Mouse (Mus musculus): ENCODE results near the gene Olfr1440. TPM values are rescaled to one million over a fixed set of nuclear protein-coding genes. Genes with fewer than 3 reads are reported as not detected.

Gene Olfr1440
- polyA plus RNA-seq, 1 experiment from 2014 or later: not detected

GRCm38 (mm10) chr19:12439581-12439980 is 52.5 kb downstream of the Olfr1440 start:
- no peaks in the 10 kb centered on the region for H3K9me3 ChIP-seq
- H3K27ac ChIP-seq: no peak overlapping the region
- no peak for DNase-seq (ENCODE audit: low spot score)
- no peaks in the 10 kb centered on the region for H3K4me1 ChIP-seq (replicated peaks)
- H3K27me3 ChIP-seq (ENCODE audit: insufficient read depth, poor library complexity, severe bottlenecking): no peaks in the 10 kb centered on the region
- 49% methylated on average over 1 of the region's 1 CpGs for WGBS
- no peaks in the 10 kb centered on the region for H3K36me3 ChIP-seq
- H3K4me3 ChIP-seq: no peak overlapping the region

GRCm38 (mm10) chr19:12440103-12440725 is 53.1 kb downstream of the Olfr1440 start:
- H3K9me3 ChIP-seq: no peaks in the 10 kb centered on the region
- DNase-seq (ENCODE audit: low spot score): no peak
- H3K4me3 ChIP-seq: no peak overlapping the region
- H3K36me3 ChIP-seq: no peaks in the 10 kb centered on the region
- H3K27me3 ChIP-seq (ENCODE audit: insufficient read depth, poor library complexity, severe bottlenecking): no peaks in the 10 kb centered on the region
- 71% methylated on average over 5 of the region's 5 CpGs for WGBS
- no peaks in the 10 kb centered on the region for H3K4me1 ChIP-seq (replicated peaks)
- no peak overlapping the region for H3K27ac ChIP-seq

- WGBS: 84% methylated on average over 4 of the region's 4 CpGs
- Histone ChIP-seq H3K27me3 (ENCODE audit: insufficient read depth, poor library complexity, severe bottlenecking) (no peaks in the 10 kb centered on the region), H3K9me3 (no peaks in the 10 kb centered on the region), H3K36me3 (no peaks in the 10 kb centered on the region), H3K4me3 (no peak overlapping the region), H3K4me1 (replicated peaks) (no peaks in the 10 kb centered on the region), H3K27ac (no peak overlapping the region)
- DNase-seq (ENCODE audit: low spot score): no peak
Measured at GRCm38 (mm10) chr19:12442560-12442959, 55.5 kb downstream of the Olfr1440 start.

- no peaks in the 10 kb centered on the region for H3K4me1 ChIP-seq (replicated peaks)
- H3K27me3 ChIP-seq (ENCODE audit: insufficient read depth, poor library complexity, severe bottlenecking): no peaks in the 10 kb centered on the region
- DNase-seq (ENCODE audit: low spot score): no peak
- H3K36me3 ChIP-seq: no peaks in the 10 kb centered on the region
- no peak overlapping the region for H3K4me3 ChIP-seq
- 86% methylated on average over 3 of the region's 3 CpGs for WGBS
- H3K27ac ChIP-seq: no peak overlapping the region
- no peaks in the 10 kb centered on the region for H3K9me3 ChIP-seq
Measured at GRCm38 (mm10) chr19:12445014-12445413, 57.9 kb downstream of the Olfr1440 start.

Other genes with a start within 250 kb of the Olfr1440 start
- not detected in 2 replicates for gene Olfr1555-ps1, start 217.2 kb upstream of the Olfr1440 start, polyA plus RNA-seq (2016; fragmentation: Nextera tagmentation; extraction: Ambion mirVana)
- gene Olfr1431, start 186.6 kb upstream of the Olfr1440 start, polyA plus RNA-seq (2016; fragmentation: Nextera tagmentation; extraction: Ambion mirVana): not detected in 2 replicates
- gene Olfr1432, start 154.7 kb upstream of the Olfr1440 start, polyA plus RNA-seq (2016; fragmentation: Nextera tagmentation; extraction: Ambion mirVana): not detected in 2 replicates
- gene Olfr262, start 145.6 kb upstream of the Olfr1440 start, polyA plus RNA-seq (2016; fragmentation: Nextera tagmentation; extraction: Ambion mirVana): not detected in 2 replicates
- gene Olfr235, start 126.2 kb upstream of the Olfr1440 start, polyA plus RNA-seq (2016; fragmentation: Nextera tagmentation; extraction: Ambion mirVana): not detected in 2 replicates
- gene Olfr1434, start 107.4 kb upstream of the Olfr1440 start, polyA plus RNA-seq (2016; fragmentation: Nextera tagmentation; extraction: Ambion mirVana): not detected in 2 replicates
- gene Olfr1436, start 88.1 kb upstream of the Olfr1440 start, polyA plus RNA-seq (2016; fragmentation: Nextera tagmentation; extraction: Ambion mirVana): not detected in 2 replicates
- gene Olfr1437, start 62.2 kb upstream of the Olfr1440 start, polyA plus RNA-seq (2016; fragmentation: Nextera tagmentation; extraction: Ambion mirVana): not detected in 2 replicates
- gene Olfr1438-ps1, start 51.4 kb upstream of the Olfr1440 start, polyA plus RNA-seq (2016; fragmentation: Nextera tagmentation; extraction: Ambion mirVana): not detected in 2 replicates
- gene Olfr1441, start 30.2 kb downstream of the Olfr1440 start, polyA plus RNA-seq (2016; fragmentation: Nextera tagmentation; extraction: Ambion mirVana): not detected in 2 replicates
- not detected in 2 replicates for gene Pfpl, start 40.6 kb downstream of the Olfr1440 start, polyA plus RNA-seq (2016; fragmentation: Nextera tagmentation; extraction: Ambion mirVana)
- gene Mpeg1, start 73.5 kb downstream of the Olfr1440 start, polyA plus RNA-seq (2016; fragmentation: Nextera tagmentation; extraction: Ambion mirVana): 0.24 and 0.35 TPM in 2 replicates
- 56.5 and 65.2 TPM in 2 replicates for gene Dtx4, start 114.2 kb downstream of the Olfr1440 start, polyA plus RNA-seq (2016; fragmentation: Nextera tagmentation; extraction: Ambion mirVana)
- 15.3 and 20.2 TPM in 2 replicates for gene Fam111a, start 158.5 kb downstream of the Olfr1440 start, polyA plus RNA-seq (2016; fragmentation: Nextera tagmentation; extraction: Ambion mirVana)
- 0.18 TPM in 1 of 2 replicates, not detected in the other for gene Gm4952, start 212.7 kb downstream of the Olfr1440 start, polyA plus RNA-seq (2016; fragmentation: Nextera tagmentation; extraction: Ambion mirVana)
- not detected in 2 replicates for gene Glyat, start 246.0 kb downstream of the Olfr1440 start, polyA plus RNA-seq (2016; fragmentation: Nextera tagmentation; extraction: Ambion mirVana)